Mouse (Mus musculus) intestine, embryonic 14.5 days (tissue): ENCODE results near the gene Rhot2. TPM values are rescaled to one million over a fixed set of nuclear protein-coding genes. Genes with fewer than 3 reads are reported as not detected.

ENCODE experiments used
- ATAC-seq: fragments of 200-750 bp; cut with Nextera tagmentation; replicated peaks from 2 replicates; pipeline ENCODE4 v1.8.0; 2017; ENCODE audit warnings: low read depth, moderate number of reproducible peaks, moderate TSS enrichment, moderate library complexity; ENCODE audit not compliant: low FRiP score, low TSS enrichment
- DNase-seq: peaks from one replicate; pipeline ENCODE4 v3.0.0-alpha.2; 2018; ENCODE audit warnings: low spot score
- H3K27ac ChIP-seq: fragments of 300-500 bp; sonication (generic); 2 replicates; pipeline ENCODE4 v1.5.1; 2014; ENCODE audit warnings: low read depth, mild to moderate bottlenecking, control low read depth
- H3K27me3 ChIP-seq: fragments of 300-500 bp; sonication (generic); replicated peaks from 2 replicates; pipeline ENCODE4 v1.6.1; 2014; ENCODE audit warnings: low read length, control low read depth; ENCODE audit not compliant: control insufficient read depth, insufficient read depth
- H3K36me3 ChIP-seq: fragments of 300-500 bp; sonication (generic); 2 replicates; pipeline ENCODE4 v1.6.1; 2014; ENCODE audit warnings: low read length, control low read depth; ENCODE audit not compliant: control insufficient read depth, insufficient read depth
- H3K4me1 ChIP-seq: fragments of 300-500 bp; sonication (generic); replicated peaks from 2 replicates; pipeline ENCODE4 v1.6.1; 2014; ENCODE audit warnings: low read length, control low read depth, mixed read lengths; ENCODE audit not compliant: control insufficient read depth, insufficient read depth
- H3K4me2 ChIP-seq: fragments of 300-500 bp; sonication (generic); 2 replicates; pipeline ENCODE4 v1.6.1; 2014; ENCODE audit warnings: low read length
- H3K4me3 ChIP-seq: fragments of 300-500 bp; sonication (generic); 2 replicates; pipeline ENCODE4 v1.5.1; 2014; ENCODE audit warnings: low read depth, low read length, control low read depth, mixed read lengths
- H3K9ac ChIP-seq: fragments of 300-500 bp; sonication (generic); 2 replicates; pipeline ENCODE4 v1.6.1; 2014; ENCODE audit warnings: mild to moderate bottlenecking, low read length
- H3K9me3 ChIP-seq: fragments of 300-500 bp; sonication (generic); 2 replicates; pipeline ENCODE4 v1.6.1; 2016; ENCODE audit warnings: low read length, control low read depth; ENCODE audit not compliant: control insufficient read depth
- WGBS: fragments of 180-500 bp; shearing (Covaris S2); extraction: QIAGEN DNeasy Blood & Tissue Kit; methylation state at CpG from one replicate; pipeline ENCODE4 v1.1.7; 2014; 5-methylcytosine and 5-hydroxymethylcytosine counted together
- polyA plus RNA-seq: library from polyadenylated mRNA; unstranded; fragments of >200 nt; fragmentation: Nextera tagmentation; extraction: Ambion mirVana; gene quantifications from 2 replicates; pipeline ENCODE4 v1.2.1, GENCODE M21; 2014

The Rhot2 gene
- polyA plus RNA-seq, 1 experiment from 2014 or later: 10.4 TPM

GRCm38 (mm10) chr17:25829558-25830017 lies 15.1 kb downstream of the Rhot2 start:
- Histone ChIP-seq H3K4me1 (peaks cover 47% of the 10 kb centered on the region), H3K4me3 (peak overlapping the region; percentile 69)
- no peak for DNase-seq

GRCm38 (mm10) chr17:25828712-25829557 lies 15.7 kb downstream of the Rhot2 start, which contains the start of gene Jmjd8:
Gene Jmjd8 (plus strand): TSS chr17:25828867.
- peak within 1 kb of the TSS; percentile 85 for H3K4me2 ChIP-seq
- DNase-seq (peak; percentile 90), ATAC-seq (peak; percentile 32)
- H3K27ac ChIP-seq: peak within 1 kb of the TSS; percentile 82
- H3K9me3 ChIP-seq: no peaks in the 10 kb centered on the region
- H3K27me3 ChIP-seq: no peaks in the 10 kb centered on the region
- 1% methylated on average over 32 of the region's 32 CpGs for WGBS
- peak within 1 kb of the TSS; percentile 68 for H3K9ac ChIP-seq
- peak within 1 kb of the TSS; percentile 69 for H3K4me3 ChIP-seq
- peaks cover 45% of the 10 kb centered on the region for H3K36me3 ChIP-seq
- peaks cover 47% of the 10 kb centered on the region for H3K4me1 ChIP-seq

More at GRCm38 (mm10) chr17:25829558-25830017, 15.1 kb downstream of the Rhot2 start:
- Histone ChIP-seq H3K27ac (peak overlapping the region; percentile 82), H3K27me3 (no peaks in the 10 kb centered on the region), H3K9ac (peak overlapping the region; percentile 68), H3K36me3 (peaks cover 45% of the 10 kb centered on the region), H3K4me2 (peak overlapping the region; percentile 85), H3K9me3 (no peaks in the 10 kb centered on the region)
- 38% methylated on average over 8 of the region's 8 CpGs for WGBS
- ATAC-seq: no peak

GRCm38 (mm10) chr17:25828223-25828594 lies 16.4 kb downstream of the Rhot2 start:
- H3K9me3 ChIP-seq: no peaks in the 10 kb centered on the region
- H3K9ac ChIP-seq: no peak overlapping the region
- peaks cover 45% of the 10 kb centered on the region for H3K36me3 ChIP-seq
- DNase-seq: no peak
- WGBS: 84% methylated on average over 8 of the region's 8 CpGs
- H3K4me1 ChIP-seq: peaks cover 45% of the 10 kb centered on the region
- H3K4me2 ChIP-seq: peak overlapping the region; percentile 85
- ATAC-seq: no peak
- H3K27me3 ChIP-seq: no peaks in the 10 kb centered on the region
- H3K27ac ChIP-seq: peak overlapping the region; percentile 82
- H3K4me3 ChIP-seq: peak overlapping the region; percentile 69

GRCm38 (mm10) chr17:25827546-25828222 lies 17.0 kb downstream of the Rhot2 start:
- H3K4me2 ChIP-seq: no peak overlapping the region
- H3K4me3 ChIP-seq: no peak overlapping the region
- peaks cover 45% of the 10 kb centered on the region for H3K36me3 ChIP-seq
- no peak overlapping the region for H3K27ac ChIP-seq
- no peak overlapping the region for H3K9ac ChIP-seq
- WGBS: 96% methylated on average over 22 of the region's 22 CpGs
- peaks cover 45% of the 10 kb centered on the region for H3K4me1 ChIP-seq
- H3K9me3 ChIP-seq: no peaks in the 10 kb centered on the region
- no peak for DNase-seq
- no peak for ATAC-seq
- no peaks in the 10 kb centered on the region for H3K27me3 ChIP-seq

- H3K9ac ChIP-seq: no peak overlapping the region
- H3K4me1 ChIP-seq: peaks cover 44% of the 10 kb centered on the region
- 93% methylated on average over 13 of the region's 13 CpGs for WGBS
- DNase-seq: no peak
- no peak overlapping the region for H3K4me3 ChIP-seq
- H3K27ac ChIP-seq: no peak overlapping the region
- H3K9me3 ChIP-seq: no peaks in the 10 kb centered on the region
- peaks cover 45% of the 10 kb centered on the region for H3K36me3 ChIP-seq
- ATAC-seq: no peak
- H3K27me3 ChIP-seq: no peaks in the 10 kb centered on the region
- H3K4me2 ChIP-seq: no peak overlapping the region
Measured at GRCm38 (mm10) chr17:25827011-25827410, 17.6 kb downstream of the Rhot2 start.

GRCm38 (mm10) chr17:25825984-25826570 lies 18.6 kb downstream of the Rhot2 start:
- no peak overlapping the region for H3K4me2 ChIP-seq
- no peak for ATAC-seq
- peaks cover 35% of the 10 kb centered on the region for H3K4me1 ChIP-seq
- H3K27me3 ChIP-seq: peaks cover 5% of the 10 kb centered on the region; the same call in 1 of the 2 replicates
- no peak for DNase-seq
- 96% methylated on average over 27 of the region's 27 CpGs for WGBS
- no peak overlapping the region for H3K27ac ChIP-seq
- no peak overlapping the region for H3K4me3 ChIP-seq
- H3K36me3 ChIP-seq: peaks cover 36% of the 10 kb centered on the region
- no peak overlapping the region for H3K9ac ChIP-seq
- H3K9me3 ChIP-seq: no peaks in the 10 kb centered on the region

GRCm38 (mm10) chr17:25825311-25825710 lies 19.3 kb downstream of the Rhot2 start:
- Histone ChIP-seq H3K27ac (no peak overlapping the region), H3K9me3 (no peaks in the 10 kb centered on the region), H3K27me3 (peaks cover 11% of the 10 kb centered on the region), H3K4me3 (no peak overlapping the region), H3K4me1 (peaks cover 29% of the 10 kb centered on the region), H3K9ac (no peak overlapping the region), H3K36me3 (peaks cover 29% of the 10 kb centered on the region), H3K4me2 (peak overlapping the region; percentile 92; the same call in 1 of the 2 replicates)
- no peak for DNase-seq
- ATAC-seq: no peak
- 94% methylated on average over 6 of the region's 6 CpGs for WGBS

GRCm38 (mm10) chr17:25824362-25825142 lies 20.1 kb downstream of the Rhot2 start:
- H3K4me3 ChIP-seq: peak overlapping the region; percentile 77; the same call in 1 of the 2 replicates
- H3K27ac ChIP-seq: no peak overlapping the region
- H3K9me3 ChIP-seq: no peaks in the 10 kb centered on the region
- DNase-seq (no peak), ATAC-seq (no peak)
- peak overlapping the region; percentile 62; the same call in 1 of the 2 replicates for H3K9ac ChIP-seq
- H3K36me3 ChIP-seq: peaks cover 24% of the 10 kb centered on the region
- whole genome bisulfite sequencing: 66% methylated on average over 17 of the region's 17 CpGs
- peaks cover 18% of the 10 kb centered on the region for H3K27me3 ChIP-seq
- peak overlapping the region; percentile 92 for H3K4me2 ChIP-seq
- H3K4me1 ChIP-seq: peaks cover 21% of the 10 kb centered on the region
